Mouse (Mus musculus) c-Kit-positive CD71-positive TER-119-positive erythroid progenitor cells, embryonic 14.5 days (primary cell): ENCODE results near the gene Ttll6.
A peak's percentile ranks its signal among the peaks of the same experiment; 100 is the strongest.
"Not testable (repeated sequence)": the region's sequence is repeated elsewhere in the genome, so short reads cannot be mapped to it uniquely, and the experiment has no call there.

Experiments used
- DNase-seq: peaks from one replicate; pipeline ENCODE4 v3.0.0-alpha.2; 2013; ENCODE audit warnings: low spot score

Ttll6 gene

GRCm38 (mm10) chr11:96133239-96133865 is at the start of gene Ttll6:
TSS of gene Ttll6 (plus strand) at chr11:96133786.
- peak; percentile 36 for DNase-seq

- no peak for DNase-seq
These were observed 45.6 kb upstream of the Ttll6 start for GRCm38 (mm10) chr11:96087981-96088380.

DNA sequence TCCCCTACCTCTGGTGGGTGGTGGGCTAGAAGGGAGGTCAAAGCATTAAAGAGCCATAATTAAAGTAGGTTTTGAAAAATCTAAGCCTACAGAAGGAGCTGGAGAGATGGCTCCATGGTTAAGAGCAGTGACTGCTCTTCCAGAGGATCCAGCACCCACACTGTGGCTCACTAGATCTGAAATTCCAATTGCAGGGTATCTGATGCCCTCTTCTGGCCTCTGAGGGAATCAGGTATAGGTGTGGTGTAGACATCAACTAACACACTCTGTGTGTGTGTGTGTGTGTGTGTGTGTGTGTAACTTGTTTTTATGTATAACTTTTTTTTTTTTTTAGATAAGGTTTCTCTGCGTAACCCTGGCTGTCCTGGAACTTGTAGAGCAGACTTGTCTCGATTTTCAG is 42.5 kb upstream of the Ttll6 start:
- no peak for DNase-seq

- no peak for DNase-seq
These were observed 40.8 kb upstream of the Ttll6 start for GRCm38 (mm10) chr11:96092674-96093291.

- peak; percentile 41 for DNase-seq
These were observed 40.2 kb upstream of the Ttll6 start for GRCm38 (mm10) chr11:96093361-96093760.

- DNase-seq: no peak
These were observed 25.2 kb upstream of the Ttll6 start for GRCm38 (mm10) chr11:96108376-96108775.

GRCm38 (mm10) chr11:96110950-96111349 is 22.6 kb upstream of the Ttll6 start:
- not testable (repeated sequence) for DNase-seq

DNA sequence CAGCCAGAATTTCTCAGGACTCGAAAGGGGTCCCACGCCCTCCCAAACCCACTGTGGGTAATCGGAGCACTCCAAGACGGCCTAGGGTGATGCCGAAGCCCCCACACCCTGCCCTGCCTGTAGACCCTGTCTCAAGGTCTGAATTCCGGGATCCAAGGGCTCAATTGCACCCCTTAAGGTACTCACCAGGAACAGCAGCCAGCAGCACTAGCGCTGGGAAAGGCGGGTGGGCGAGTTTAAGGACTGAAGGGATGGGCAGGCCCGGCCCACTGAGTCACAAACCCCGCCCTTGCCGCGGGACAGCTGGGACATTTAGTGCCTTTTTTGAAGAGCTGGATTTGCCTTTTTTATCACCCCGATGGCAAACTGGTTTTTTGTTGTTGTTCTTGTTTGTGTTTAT is 21.8 kb upstream of the Ttll6 start, which contains the start of gene Calcoco2:
Gene Calcoco2, minus strand, starts transcription at position 214 of the 400 bp plus-strand sequence.
- no peak for DNase-seq

DNA sequence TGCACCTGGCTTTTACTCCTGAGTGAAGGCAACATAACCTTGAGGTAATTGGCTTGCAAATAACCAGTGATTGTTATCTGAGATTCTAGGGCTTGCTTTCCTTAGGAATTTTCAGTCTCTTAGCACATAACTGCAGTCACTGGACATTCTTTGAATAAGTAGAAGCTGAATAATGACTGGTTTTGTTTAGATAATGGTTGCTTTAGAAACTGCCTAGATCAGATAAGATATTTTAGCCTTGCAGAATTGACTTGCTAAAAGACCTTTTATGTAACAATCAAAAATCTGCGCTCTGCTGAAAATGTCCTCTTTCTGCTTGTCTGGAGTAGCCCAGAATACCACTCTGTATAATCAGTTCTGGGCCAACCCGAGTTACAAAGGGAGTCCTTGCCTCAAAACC is 19.5 kb upstream of the Ttll6 start:
- no peak for DNase-seq

DNA sequence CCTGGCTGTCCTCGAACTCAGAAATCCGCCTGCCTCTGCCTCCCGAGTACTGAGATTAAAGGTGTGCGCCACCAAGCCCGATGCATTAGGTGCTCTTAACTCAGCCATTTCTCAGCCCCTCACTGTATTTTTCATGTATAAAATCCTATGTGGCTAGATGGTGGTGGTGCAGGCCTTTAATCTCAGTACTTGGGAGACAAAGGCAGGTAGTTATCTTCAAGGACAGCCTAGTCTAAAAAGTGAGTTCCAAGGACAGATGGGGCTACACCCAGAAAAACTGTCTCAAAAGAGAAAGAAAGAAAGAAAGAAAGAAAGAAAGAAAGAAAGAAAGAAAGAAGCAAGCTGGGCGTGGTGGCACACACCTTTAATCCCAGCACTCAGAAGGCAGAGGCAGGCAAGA is 18.2 kb upstream of the Ttll6 start:
- DNase-seq: no peak

DNA sequence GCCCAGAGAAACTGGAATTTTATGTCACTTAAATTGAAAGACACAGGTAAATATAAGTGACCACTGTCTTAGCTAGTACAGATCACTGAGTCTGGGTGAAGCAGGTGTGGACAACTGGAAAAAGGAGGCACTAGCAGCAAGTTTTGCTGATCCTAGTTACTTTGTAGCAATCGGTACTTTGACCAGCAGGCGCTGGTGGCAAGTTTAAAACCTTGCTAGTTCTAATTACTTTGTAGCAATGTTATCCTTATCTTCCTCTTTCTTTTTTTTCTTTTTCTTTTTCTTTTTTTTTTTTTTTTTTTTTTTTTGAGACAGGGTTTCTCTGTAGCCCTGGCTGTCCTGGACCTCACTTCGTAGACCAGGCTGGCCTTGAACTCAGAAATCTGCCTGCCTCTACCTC is 17.5 kb upstream of the Ttll6 start:
- no peak for DNase-seq

DNA sequence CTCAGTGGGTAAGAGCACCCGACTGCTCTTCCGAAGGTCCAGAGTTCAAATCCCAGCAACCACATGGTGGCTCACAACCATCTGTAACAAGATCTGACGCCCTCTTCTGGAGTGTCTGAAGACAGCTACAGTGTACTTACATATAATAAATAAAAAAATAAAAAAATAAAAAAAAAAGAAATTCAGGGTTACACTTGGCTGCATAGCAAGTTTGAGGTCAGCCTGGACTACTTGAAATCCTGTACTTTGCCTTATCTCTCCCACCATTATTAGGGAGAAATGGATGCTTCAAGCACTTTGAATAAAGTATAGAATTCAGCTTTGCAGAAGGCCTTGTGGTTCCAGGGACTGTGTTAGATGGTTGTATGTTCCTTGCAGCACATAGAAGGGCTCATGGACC is 16.7 kb upstream of the Ttll6 start:
- DNase-seq: not testable (repeated sequence)

- DNase-seq: no peak
These were observed 14.2 kb upstream of the Ttll6 start for GRCm38 (mm10) chr11:96119401-96119800.

GRCm38 (mm10) chr11:96122806-96123205 is 10.8 kb upstream of the Ttll6 start:
- not testable (repeated sequence) for DNase-seq

- DNase-seq: no peak
These were observed 9.3 kb upstream of the Ttll6 start for GRCm38 (mm10) chr11:96124052-96124914.

GRCm38 (mm10) chr11:96130606-96131005 is 3.0 kb upstream of the Ttll6 start:
- no peak for DNase-seq

GRCm38 (mm10) chr11:96135847-96136246 is 2.3 kb downstream of the Ttll6 start:
- DNase-seq: no peak

DNA sequence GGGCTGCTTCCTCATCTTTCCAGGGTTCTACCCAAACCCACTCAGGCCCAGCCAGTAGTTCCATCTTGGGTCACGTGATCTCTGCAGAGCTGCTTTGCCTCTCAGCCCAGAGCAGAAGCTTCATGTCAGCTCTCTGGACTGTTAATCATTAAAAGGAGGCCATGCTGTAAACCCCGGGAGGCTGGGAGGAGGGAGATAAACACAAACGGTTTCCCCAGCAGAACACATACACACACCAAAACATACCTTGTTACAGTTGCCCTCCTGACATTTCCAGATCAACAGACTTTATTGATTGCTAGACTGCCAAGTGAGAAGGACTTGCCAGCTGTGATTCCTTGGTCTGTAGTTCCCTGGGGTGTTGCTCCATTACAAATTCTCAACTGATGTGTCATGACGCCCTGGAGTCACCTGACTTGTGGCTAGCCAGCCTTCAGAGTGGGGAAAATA is 7.2 kb downstream of the Ttll6 start:
- DNase-seq: no peak

DNA sequence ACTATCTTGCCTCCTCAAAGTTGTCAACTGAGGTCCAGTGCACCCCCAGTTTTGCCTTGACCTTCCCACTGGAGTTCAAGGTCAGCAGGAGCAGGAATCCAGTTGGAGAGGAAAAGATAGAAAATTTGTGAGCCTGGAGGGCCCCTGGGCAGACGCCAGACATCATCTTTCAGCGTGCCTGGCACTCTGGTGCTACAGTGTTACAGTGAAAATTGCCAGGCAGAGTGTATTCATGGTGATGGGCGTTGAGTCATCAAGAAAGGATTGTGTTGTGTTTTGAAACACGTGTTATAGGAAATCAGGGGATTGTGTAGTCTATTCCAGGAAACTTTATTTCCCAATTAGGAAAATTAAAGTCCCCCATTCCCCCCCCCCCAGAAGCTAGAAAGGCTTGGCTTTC is 10.2 kb downstream of the Ttll6 start:
- no peak for DNase-seq

GRCm38 (mm10) chr11:96145622-96146270 is 12.2 kb downstream of the Ttll6 start:
- no peak for DNase-seq

GRCm38 (mm10) chr11:96147471-96147870 is 13.9 kb downstream of the Ttll6 start:
- DNase-seq: no peak

DNA sequence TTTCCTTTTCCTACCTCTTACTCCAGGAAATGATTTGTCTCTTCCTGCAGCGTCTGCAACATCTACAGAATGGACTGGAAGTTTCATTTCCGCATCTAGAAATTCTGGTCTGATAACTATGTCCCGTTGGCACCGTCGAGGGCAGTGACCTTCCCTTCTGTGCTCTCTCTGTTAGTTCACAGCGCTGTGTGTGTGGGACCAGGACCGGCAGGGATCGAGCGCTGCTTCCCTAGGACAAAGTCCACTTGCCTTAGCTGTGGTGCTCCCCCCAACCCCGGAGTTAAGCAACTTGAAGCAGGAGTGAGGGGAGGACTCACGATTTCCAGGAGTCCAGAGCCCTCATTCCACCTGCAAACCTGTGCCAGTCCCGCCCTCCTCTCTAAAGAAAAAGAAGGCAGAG is 31.2 kb downstream of the Ttll6 start:
- no peak for DNase-seq
